Mouse (Mus musculus) frontal cortex, adult (tissue): Measurements from ENCODE around the gene Chst11.

Source experiments
- ATAC-seq: cut with Nextera tagmentation; 2 replicates; pipeline ENCODE4 v1.9.2; 2017; ENCODE audit warnings: mild to moderate bottlenecking, moderate library complexity, mixed read lengths; ENCODE audit not compliant: low TSS enrichment

The Chst11 gene

DNA sequence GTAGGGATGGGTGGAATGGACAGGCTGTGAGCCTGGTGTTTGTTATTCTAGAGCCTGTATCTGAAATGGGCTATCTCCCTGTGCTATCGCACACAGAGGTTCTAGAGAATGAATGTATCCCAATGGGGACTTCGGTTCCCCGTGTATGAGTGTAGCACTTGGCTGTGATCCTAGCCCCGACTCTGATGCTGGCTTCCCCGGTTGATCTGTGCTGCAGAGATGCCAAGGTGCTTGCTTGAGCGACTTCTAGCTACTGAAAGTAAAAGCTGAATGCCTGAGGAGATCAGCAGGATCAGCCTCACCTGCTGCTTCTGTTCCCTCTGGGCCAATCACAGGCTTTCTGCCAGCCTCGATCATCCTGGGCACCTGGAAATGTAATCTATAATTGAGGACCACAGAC is 91.5 kb downstream of the Chst11 start:
- no peak for ATAC-seq

GRCm38 (mm10) chr10:83078723-83079122 is 93.4 kb downstream of the Chst11 start:
- no peak for ATAC-seq

DNA sequence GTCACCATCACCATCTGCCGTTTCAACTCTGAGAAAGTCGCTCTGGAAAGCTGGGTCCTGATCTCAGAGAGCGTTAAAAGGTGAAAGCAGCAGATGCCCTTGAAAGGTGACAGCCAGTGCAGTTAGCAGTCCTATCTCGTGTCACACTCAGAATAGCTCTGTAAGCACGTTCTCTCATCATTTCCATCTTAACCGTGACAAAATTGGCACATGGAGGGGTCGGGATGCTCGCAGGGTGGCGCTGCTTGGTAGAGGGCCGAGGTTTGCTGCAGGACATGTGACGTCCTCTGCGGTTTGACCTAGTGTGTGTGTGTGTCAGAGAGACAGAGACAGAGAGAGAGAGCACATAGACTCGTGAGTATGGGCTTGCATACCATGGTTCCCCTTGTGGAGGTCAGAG is 94.5 kb downstream of the Chst11 start:
- no peak for ATAC-seq

DNA sequence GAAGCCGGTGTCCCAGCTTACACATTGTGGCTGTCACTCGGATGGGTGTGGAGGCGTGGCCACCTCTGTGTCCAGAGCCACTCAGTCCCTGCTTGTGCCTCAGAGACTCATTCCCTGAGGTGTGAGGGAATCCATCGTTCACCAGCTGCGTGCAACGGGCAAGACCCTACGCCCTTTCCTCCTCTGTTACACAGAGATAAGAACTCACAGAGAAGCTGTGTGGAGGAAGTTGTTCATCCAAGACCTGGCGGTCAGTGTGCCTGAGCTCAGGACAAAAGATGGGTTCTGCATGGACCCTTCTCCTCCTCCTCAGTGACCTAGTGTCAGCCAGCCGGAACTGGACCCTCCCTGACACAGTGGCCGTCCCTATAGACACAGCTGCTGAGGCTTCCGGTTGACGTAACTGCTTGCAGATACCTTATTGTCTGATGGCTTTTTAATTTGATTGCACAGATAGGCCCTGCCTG is 95.0 kb downstream of the Chst11 start:
- ATAC-seq: no peak

DNA sequence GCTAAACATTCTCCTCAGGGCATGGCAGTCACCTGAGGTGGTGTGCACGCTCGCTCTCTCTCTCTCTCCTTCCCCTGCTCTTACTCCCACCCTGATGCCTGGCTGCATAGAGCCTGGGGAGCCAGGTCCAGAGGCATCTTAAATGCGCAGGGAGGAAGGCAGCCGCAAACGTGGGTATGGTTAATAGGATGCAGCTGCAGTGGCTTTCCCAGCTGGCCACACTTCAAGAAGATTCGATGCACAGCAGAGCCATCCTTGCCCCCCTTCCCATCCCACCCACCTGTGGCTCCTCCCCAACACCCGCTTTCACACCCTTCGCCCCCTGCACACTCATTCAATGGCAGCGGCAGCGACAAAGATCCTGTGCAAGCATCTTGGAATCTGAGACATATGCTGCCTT is 95.6 kb downstream of the Chst11 start:
- peak; percentile 35; the same call in 1 of the 2 replicates for ATAC-seq

- ATAC-seq: no peak
These were observed 98.6 kb downstream of the Chst11 start for GRCm38 (mm10) chr10:83083946-83084345.

DNA sequence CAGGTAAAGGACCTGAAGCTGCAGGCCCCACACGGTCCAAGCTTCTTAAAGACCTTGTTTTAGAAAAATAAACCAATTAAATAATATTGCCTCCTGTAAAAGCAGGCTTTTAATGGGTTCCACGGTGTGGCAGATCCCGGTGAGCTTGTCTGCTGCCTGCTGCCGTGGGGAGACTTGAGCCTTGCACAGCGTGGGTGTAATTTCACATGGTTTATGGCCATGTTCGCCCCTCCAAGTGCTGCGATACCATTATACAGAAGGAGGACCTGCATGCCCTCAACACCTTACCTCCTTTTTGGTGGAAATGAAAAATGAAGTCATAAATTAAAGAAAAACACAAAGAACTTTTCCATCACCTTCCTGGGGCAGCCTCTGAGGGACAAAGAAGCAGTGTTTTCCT is 103.0 kb downstream of the Chst11 start:
- ATAC-seq: no peak

DNA sequence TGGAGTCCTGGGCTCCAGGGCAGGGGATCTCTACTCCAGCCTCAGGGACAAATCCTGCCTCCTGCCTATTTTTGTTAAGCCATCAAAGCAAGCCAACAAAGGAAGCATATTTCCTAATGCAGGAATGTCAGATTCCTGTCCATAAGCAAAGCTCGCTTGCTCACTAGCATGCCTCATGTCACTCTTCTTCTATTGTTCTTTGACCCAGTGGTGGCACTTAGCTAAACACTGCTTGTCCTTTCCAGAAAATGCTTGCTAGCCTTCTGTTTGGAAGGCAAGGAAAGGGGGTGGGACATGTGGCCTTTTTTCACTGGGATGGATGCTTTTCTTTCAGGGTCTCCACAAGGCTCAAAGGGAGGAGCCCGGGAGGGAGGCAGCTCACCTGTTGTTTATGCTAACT is 103.5 kb downstream of the Chst11 start:
- no peak for ATAC-seq

DNA sequence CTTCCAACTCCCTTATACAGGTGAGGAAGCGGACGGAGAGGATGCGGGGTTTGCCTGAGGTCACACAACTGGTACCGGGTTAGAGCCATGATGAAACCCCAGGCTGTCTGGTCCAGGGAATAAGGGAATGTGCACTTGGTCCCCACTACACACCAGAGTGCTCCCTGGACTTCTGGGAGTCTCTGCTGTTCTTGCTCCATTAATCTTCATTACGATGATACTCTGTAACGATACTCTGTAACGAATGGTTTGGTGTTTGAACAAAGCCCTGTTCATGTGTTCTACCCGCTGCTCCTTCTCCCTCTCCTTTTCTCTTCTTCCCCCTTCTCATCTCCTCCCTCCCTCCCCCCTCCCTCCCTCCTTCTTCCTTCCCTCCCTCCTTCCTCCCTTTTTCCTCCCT is 104.9 kb downstream of the Chst11 start:
- no peak for ATAC-seq

DNA sequence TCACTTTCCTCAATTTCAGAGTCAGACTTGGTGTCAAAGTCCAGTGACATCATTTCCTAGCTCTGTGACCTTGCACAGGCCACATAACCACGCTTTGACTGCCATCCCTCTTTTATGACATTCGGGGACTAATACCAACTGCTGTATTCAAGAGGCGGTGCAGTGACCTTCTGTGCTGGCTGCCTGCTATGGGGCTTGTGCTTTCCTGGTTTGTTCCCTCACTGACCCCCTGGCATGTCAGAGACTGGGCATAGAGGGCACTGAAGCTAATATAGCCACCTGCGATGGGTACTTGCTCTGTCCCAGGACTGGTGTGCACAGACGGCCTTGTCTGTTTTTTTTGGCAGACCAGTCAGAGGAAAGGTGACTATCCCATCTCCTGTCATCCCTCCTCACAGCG is 108.4 kb downstream of the Chst11 start:
- no peak for ATAC-seq

GRCm38 (mm10) chr10:83094248-83094647 is 109.0 kb downstream of the Chst11 start:
- ATAC-seq: no peak

DNA sequence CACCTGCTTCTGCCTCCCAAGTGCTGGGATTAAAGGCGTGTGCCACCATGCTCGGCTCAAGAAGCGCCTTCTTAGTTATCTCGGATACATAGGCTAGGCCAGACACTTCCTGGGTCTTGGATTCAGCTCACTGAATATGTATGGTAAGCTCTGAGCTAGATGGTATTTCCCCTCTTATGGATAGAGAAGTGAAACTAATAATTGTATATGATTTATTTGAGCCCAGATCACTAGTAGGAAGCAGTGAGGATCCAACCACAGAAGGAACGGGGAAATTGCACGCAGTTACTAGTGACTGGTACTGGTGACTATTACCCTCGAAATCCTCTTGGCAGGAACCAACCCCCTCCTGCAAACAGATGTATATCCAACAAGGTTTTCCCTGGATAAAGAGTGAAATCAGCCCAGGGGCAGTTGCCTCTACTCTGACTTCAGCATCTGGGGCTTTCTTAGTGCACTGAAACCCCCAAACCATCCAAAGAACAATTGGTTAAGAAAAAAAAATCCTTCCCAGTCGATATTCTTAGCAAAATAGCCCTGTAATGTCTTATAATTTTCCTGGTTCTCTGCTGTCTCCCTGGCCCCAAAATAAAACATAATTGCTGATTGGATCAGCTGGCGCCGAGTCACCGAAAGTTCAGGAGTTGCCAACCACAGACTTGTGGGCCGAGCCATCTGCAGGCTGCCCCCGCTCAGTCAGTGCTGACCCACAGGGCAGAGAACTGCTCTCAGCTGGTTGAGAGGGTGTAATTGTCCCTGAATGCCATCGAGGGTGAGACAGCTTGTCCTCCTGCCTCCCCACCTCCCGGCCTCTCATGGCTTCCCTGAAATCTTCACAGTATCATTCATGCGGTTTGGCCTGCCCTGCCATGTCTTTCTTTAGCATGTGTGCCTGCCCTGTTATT is 109.8 kb downstream of the Chst11 start:
- ATAC-seq: no peak

- no peak for ATAC-seq
These were observed 111.0 kb downstream of the Chst11 start for GRCm38 (mm10) chr10:83096257-83096656.

- no peak for ATAC-seq
These were observed 113.6 kb downstream of the Chst11 start for GRCm38 (mm10) chr10:83098940-83099339.

- ATAC-seq: no peak
These were observed 114.4 kb downstream of the Chst11 start for GRCm38 (mm10) chr10:83099669-83100068.

- no peak for ATAC-seq
These were observed 115.6 kb downstream of the Chst11 start for GRCm38 (mm10) chr10:83100890-83101289.

DNA sequence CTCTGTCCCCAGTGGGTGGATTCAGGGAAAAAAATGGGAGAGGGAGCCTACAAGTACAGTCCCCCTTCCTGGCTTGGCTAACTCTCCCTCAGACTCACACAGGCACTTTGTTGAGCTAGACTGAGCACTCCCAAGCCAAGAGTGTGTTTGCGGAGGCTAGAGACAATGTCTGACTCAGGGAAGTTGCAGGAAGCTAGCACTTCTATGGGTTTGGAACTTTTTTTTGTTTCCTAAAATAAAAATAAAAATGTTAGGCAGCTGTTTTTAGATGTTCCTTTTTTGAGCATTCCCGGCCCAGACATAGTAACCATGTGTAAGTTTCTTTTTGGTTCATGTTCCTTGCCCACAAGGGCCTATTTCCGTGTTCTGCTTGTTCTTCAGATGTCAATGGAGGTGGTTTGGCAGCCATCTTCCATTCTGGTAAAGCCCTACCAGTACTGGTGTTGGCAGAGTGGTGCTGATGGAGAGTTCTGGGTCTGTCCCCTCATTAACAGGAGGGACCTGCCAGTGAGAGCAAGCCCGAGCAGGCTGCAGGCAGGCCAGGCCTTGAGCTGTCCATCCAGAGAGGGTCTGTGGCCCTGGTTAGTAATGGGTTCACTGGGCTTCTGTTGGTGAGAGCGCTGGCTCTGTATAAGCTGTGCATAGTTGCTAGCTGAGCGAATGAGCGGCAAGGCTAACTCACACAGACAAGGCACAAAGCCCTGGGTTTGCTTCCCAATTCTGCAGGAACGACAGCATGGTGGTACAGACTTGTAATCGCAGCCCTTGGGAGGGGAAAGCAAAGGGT is 116.3 kb downstream of the Chst11 start:
- peak; percentile 75 for ATAC-seq

DNA sequence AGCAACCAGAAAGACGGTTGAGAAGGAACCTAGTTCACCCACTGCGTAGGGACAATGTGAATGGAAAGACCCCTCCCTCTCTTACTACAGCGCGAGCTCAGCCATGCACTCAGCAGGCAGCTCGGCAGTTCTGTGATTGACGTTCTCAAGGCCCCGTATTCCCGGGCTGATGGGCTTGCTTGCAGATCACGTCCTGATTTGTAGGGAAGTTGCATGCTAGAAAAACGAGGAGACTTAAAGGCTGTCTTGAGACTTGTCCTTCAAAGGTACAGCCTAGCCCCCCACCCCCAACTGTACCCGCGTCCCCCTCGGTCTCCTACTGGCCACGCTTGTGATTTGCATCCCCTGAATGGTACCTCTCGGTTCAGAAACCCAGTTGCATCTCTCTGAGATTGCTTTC is 117.4 kb downstream of the Chst11 start:
- no peak for ATAC-seq

DNA sequence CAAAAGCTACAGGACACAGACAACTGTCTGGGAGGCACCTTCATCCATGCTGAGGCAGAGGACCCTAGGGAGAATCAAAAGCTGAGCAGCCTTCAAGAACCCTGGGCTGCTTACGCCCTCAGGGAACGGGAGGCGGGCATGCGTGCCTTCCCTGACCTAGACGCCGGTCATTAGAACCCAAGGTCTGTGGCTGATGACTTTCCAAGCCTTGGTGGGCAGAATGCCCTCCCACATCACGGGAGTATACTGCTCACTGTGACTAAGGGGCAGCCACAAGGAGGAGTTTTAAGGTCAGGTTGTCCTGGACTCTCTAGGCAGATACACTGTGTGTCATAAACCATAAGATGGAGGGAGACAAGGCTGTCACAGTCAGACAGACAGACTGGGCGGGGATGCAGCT is 118.9 kb downstream of the Chst11 start:
- no peak for ATAC-seq

DNA sequence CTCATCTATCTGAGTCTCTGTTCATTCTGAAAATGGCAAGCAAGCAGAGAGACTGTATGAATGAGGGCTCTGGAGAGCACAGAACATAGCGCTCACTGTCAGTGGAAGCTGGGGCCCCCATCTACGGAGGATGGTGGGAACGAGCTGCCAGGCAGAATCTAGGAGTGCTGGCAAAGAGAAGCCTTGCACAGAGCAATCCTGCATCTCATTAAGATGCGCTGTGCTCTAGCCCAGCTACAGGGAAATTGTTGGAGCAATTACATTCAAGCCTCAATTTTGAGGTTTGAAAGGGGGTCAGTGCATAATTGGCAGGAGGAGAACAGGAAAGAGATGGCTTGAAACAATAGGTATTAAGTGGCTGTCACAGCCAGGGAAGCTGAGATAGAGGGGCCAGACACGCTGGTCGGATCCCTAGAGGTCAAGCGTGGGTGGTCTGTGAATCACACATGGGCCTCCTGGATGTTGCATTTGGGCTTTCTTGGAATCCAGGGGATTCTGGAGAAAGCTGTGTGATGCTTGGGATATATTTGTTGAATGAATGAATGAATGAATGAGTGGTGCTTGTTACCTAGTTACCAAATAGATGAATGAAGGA is 121.0 kb downstream of the Chst11 start:
- ATAC-seq: peak; percentile 87

- no peak for ATAC-seq
These were observed 122.1 kb downstream of the Chst11 start for GRCm38 (mm10) chr10:83107385-83107784.

- no peak for ATAC-seq
These were observed 122.8 kb downstream of the Chst11 start for GRCm38 (mm10) chr10:83107921-83108738.
